Mouse (Mus musculus) liver, embryonic 14.5 days (tissue): ENCODE results near the gene Ccer2. TPM values are rescaled to one million over a fixed set of nuclear protein-coding genes. Genes with fewer than 3 reads are reported as not detected.

ENCODE experiments used
- ATAC-seq: fragments of 200-750 bp; cut with Nextera tagmentation; 2 replicates; pipeline ENCODE4 v1.8.0; 2017; ENCODE audit warnings: moderate number of reproducible peaks, mild to moderate bottlenecking, moderate library complexity; ENCODE audit not compliant: insufficient read depth
- DNase-seq, 3 experiments: peaks; one replicate each; pipeline ENCODE4 v3.0.0-alpha.2; 2012 to 2013; ENCODE audit warnings: low read depth in 3 of 3, low spot score in 3 of 3
- H3K27ac ChIP-seq: fragments of 300-500 bp; sonication (generic); 2 replicates; pipeline ENCODE4 v1.5.1; 2014; ENCODE audit warnings: moderate library complexity, mild to moderate bottlenecking, control low read depth, inconsistent platforms
- H3K27me3 ChIP-seq: fragments of 300-500 bp; sonication (generic); 2 replicates; pipeline ENCODE4 v1.6.1; 2014; ENCODE audit warnings: mild to moderate bottlenecking, low read length, moderate library complexity; ENCODE audit not compliant: control insufficient read depth, insufficient read depth
- H3K36me3 ChIP-seq: fragments of 300-500 bp; sonication (generic); replicated peaks from 2 replicates; pipeline ENCODE4 v1.6.1; 2014; ENCODE audit warnings: low read depth; ENCODE audit not compliant: control insufficient read depth, insufficient read depth
- H3K4me1 ChIP-seq, 2 experiments: fragments of 200-500 bp in 1 of 2; fragments of 300-500 bp in 1 of 2; sonication (generic) in 1 of 2; replicated peaks; 2 replicates each; pipeline ENCODE4 v1.6.1; 2012 to 2014; ENCODE audit warnings: antibody characterized with exemption in 1 of 2, inconsistent platforms in 1 of 2, low read length in 1 of 2; ENCODE audit not compliant: control insufficient read depth in 2 of 2, insufficient read depth in 2 of 2
- H3K4me2 ChIP-seq: fragments of 300-500 bp; sonication (generic); 2 replicates; pipeline ENCODE4 v1.6.1; 2014; ENCODE audit warnings: low read depth, mild to moderate bottlenecking, control low read depth, moderate library complexity
- H3K4me3 ChIP-seq, 2 experiments: fragments of 200-500 bp in 1 of 2; fragments of 300-500 bp in 1 of 2; sonication (generic) in 1 of 2; 2 replicates each; pipeline ENCODE4 v1.5.1; 2012 to 2014; ENCODE audit warnings: low read depth in 2 of 2, low read length in 2 of 2, mild to moderate bottlenecking in 2 of 2, control low read depth in 1 of 2, inconsistent platforms in 1 of 2, moderate library complexity in 1 of 2; ENCODE audit not compliant: insufficient read depth in 1 of 2
- H3K9ac ChIP-seq: fragments of 300-500 bp; sonication (generic); replicated peaks from 2 replicates; pipeline ENCODE4 v1.6.1; 2014; ENCODE audit warnings: mild to moderate bottlenecking, control low read depth, moderate library complexity
- H3K9me3 ChIP-seq: fragments of 300-500 bp; sonication (generic); 2 replicates; pipeline ENCODE4 v1.6.1; 2016; ENCODE audit warnings: low read length, mixed read lengths; ENCODE audit not compliant: control insufficient read depth
- CTCF ChIP-seq: IDR thresholded peaks from 2 replicates; pipeline ENCODE4 v1.5.1; 2016; ENCODE audit warnings: antibody characterized with exemption, low read depth, control low read depth
- EP300 ChIP-seq: IDR thresholded peaks from 2 replicates; pipeline ENCODE4 v1.6.1; 2016; ENCODE audit warnings: antibody characterized with exemption, low read depth
- WGBS: fragments of 180-500 bp; shearing (Covaris S2); extraction: QIAGEN DNeasy Blood & Tissue Kit; methylation state at CpG from one replicate; pipeline ENCODE4 v1.1.7; 2014; ENCODE audit not compliant: insufficient replicate concordance; 5-methylcytosine and 5-hydroxymethylcytosine counted together
- polyA plus RNA-seq, 2 experiments: library from polyadenylated mRNA; depleted of rRNA in 1 of 2; stranded (reverse) in 1 of 2; unstranded in 1 of 2; fragments of >200 nt; fragmentation: Nextera tagmentation in 1 of 2; extraction: Ambion mirVana in 1 of 2; gene quantifications; 2 replicates each; pipeline versions ENCODE4 v1.2.1 to v1.2.3; 2012 to 2014

The Ccer2 gene
- polyA plus RNA-seq, 2 experiments, result not detected

DNA sequence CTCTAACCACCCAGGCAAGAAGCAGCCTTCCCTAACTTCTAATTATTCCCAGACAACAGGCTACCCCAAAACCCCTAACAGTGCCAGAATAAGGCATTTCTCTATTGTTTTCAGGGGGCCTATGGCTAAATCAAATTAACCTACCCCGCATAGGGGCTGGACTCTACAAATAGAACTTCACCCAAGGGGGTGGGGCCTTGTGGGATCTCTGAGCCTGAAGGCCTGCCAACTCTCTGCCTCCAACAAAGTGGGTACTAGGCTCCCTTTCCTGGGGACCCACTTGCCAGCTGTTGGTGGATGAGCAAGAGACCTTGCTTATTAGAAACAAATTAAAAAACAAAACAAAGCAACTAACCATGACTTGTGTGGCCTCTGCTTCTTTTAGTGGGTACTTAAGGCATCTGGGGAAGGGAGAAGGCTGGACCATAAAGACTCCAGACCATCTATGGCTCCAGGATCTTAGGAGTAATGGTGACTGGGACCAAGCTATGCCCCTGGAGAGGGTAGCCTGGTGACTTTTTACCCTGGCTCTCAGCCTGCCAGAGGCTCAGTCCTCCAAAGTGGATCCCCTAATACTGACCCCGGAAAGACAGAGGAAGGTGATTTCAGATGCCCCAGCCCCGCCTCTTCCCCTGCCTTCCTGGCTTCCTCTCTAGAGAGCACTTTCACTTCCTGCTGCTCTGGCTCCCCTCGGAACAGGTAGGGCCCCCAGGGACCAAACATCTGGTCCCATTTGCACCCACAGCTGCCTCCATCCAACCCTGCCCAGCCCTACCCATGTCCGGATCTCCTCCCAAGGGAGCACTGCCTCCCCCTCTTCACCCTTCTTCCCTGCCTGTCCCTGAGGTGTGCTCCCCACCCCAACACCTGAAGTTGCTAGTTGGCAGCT is 32.6 kb downstream of the Ccer2 start, which contains the start of gene Rinl:
TSS of gene Rinl (plus strand) at position 663 of the 889 bp plus-strand sequence.
- no peak for TF ChIP-seq CTCF
- TF ChIP-seq EP300, result no peak
- 38% methylated on average over 5 of the region's 5 CpGs for WGBS
- Histone ChIP-seq H3K4me2 (no peak within 1 kb of the TSS), H3K27me3 (no peaks in the 10 kb centered on the region), H3K27ac (no peak within 1 kb of the TSS), H3K4me3 (no peak within 1 kb of the TSS), H3K9me3 (no peaks in the 10 kb centered on the region), H3K9ac (no peak within 1 kb of the TSS), H3K36me3 (no peaks in the 10 kb centered on the region), H3K4me1 (peaks cover 0 to 3% of the 10 kb centered on the region in 2 experiments; a peak in 1 of 4 replicates)
- no peak for DNase-seq
- ATAC-seq, result no peak

DNA sequence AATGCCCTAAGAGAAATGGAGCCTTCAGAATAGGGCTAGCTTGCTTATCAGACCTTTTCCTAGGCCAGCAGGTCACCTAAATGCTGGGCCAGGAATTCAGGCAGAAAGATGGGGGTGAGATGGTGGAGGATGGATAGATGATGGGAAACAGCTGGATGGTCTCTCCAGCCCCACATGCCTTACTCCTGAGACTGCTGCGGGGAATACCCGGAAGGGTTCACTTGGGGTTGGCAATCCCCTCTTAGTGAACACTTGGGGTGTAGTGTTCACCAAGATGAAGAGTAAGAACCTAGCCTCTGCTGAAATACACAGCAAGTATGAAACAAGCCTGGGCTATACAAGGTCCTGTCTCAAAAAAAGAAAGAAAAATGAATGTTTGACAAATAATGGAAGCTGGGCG is 33.3 kb downstream of the Ccer2 start:
- H3K9me3 ChIP-seq, result no peaks in the 10 kb centered on the region
- H3K36me3 ChIP-seq, result no peaks in the 10 kb centered on the region
- H3K4me3 ChIP-seq, result no peak overlapping the region
- H3K27me3 ChIP-seq, result no peaks in the 10 kb centered on the region
- no peak for ATAC-seq
- no peak overlapping the region for H3K9ac ChIP-seq
- H3K27ac ChIP-seq, result no peak overlapping the region
- DNase-seq, result no peak
- peaks cover 0 to 3% of the 10 kb centered on the region in 2 experiments; a peak in 1 of 4 replicates for H3K4me1 ChIP-seq
- TF ChIP-seq CTCF (no peak), EP300 (no peak)
- WGBS, result 78% methylated on average over 3 of the region's 3 CpGs
- H3K4me2 ChIP-seq, result no peak overlapping the region

DNA sequence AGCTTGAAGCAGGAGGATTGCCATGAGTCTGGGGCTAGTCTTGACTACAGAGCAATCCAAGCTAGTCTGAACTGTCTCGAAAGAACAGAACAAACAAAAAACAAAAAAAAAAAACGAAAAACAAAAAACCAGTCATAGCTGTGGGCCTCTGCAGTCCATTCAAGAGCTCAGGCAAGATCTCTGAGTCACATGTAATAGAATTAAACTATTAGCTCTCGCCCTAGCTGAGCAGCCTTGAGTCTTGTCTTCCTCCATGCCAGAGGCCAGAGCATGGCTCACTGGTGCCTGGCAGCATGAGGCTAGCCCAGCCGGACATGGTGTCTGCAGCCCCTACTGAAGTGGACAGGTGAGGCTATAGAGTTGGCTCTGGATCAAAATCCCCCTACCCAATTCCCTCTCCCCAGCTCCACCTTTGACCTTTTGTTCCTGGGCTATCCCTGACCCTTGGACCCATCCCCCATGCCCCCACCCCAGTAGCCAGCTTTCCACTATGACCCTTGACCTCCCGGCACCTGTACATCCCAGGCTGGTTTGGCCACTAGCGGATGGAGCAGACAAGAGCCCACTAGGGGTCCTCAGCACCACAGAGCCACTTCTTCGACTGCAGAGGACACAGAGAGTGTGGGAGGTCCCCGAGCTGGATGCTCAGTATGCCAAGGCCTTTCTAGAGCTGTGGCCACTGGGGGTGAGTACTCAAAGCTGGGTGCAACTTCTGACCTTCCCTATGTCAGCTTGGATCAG is 34.3 kb downstream of the Ccer2 start:
- TF ChIP-seq EP300, result no peak
- peak; percentile 53 for TF ChIP-seq CTCF
- WGBS, result 48% methylated on average over 8 of the region's 8 CpGs
- DNase-seq, result no peak
- Histone ChIP-seq H3K4me1 (peaks cover 0 to 3% of the 10 kb centered on the region in 2 experiments; a peak in 1 of 4 replicates), H3K27me3 (no peaks in the 10 kb centered on the region), H3K9me3 (no peaks in the 10 kb centered on the region), H3K36me3 (no peaks in the 10 kb centered on the region), H3K27ac (no peak overlapping the region), H3K9ac (no peak overlapping the region), H3K4me3 (no peak overlapping the region), H3K4me2 (no peak overlapping the region)
- 0 out of 2 replicates have a peak, but pooled peaks have one; percentile 19 for ATAC-seq

DNA sequence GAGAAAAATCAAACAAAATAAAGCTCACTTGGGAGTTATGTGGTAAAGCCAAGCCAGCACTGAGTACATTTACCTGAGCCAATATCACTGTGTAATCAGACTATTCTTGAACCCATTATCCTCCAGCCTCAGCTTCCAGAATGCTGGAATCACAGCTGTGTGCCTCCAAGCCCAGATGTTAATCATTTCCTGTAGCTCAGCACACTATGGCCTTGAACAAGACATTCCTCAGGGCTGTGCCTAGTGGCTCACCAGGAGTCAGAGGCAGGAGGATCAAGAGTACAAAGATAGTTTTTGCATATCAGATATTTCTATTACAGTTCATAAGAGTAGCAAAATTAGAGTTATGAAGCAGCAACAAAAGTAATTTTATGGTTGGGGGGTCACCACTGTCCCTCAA is 35.7 kb downstream of the Ccer2 start:
- Histone ChIP-seq H3K27me3 (no peaks in the 10 kb centered on the region), H3K4me1 (peaks cover 3 to 7% of the 10 kb centered on the region in 2 experiments), H3K4me3 (no peak overlapping the region), H3K27ac (no peak overlapping the region), H3K4me2 (no peak overlapping the region), H3K36me3 (no peaks in the 10 kb centered on the region), H3K9ac (no peak overlapping the region), H3K9me3 (no peaks in the 10 kb centered on the region)
- ATAC-seq, result no peak
- no peak for TF ChIP-seq CTCF
- TF ChIP-seq EP300, result no peak
- no peak for DNase-seq
